Mouse (Mus musculus) midbrain, embryonic 10.5 days (tissue): ENCODE measurements around the gene Ctdsp1. TPM values are rescaled to one million over a fixed set of nuclear protein-coding genes. Genes with fewer than 3 reads are reported as not detected.

Experiments
- DNase-seq: peaks from one replicate; pipeline ENCODE4 v3.0.0-alpha.2; 2017; ENCODE audit warnings: low spot score
- H3K27ac ChIP-seq: fragments of 300-500 bp; sonication (generic); replicated peaks from 2 replicates; pipeline ENCODE4 v1.5.1; 2016; ENCODE audit warnings: mild to moderate bottlenecking
- H3K27me3 ChIP-seq: fragments of 300-500 bp; sonication (generic); 2 replicates; pipeline ENCODE4 v1.6.1; 2016; ENCODE audit warnings: low read depth, mild to moderate bottlenecking; ENCODE audit not compliant: poor library complexity, severe bottlenecking
- H3K36me3 ChIP-seq: fragments of 300-500 bp; sonication (generic); 2 replicates; pipeline ENCODE4 v1.6.1; 2016; ENCODE audit warnings: mild to moderate bottlenecking, moderate library complexity
- H3K4me1 ChIP-seq: fragments of 300-500 bp; sonication (generic); 2 replicates; pipeline ENCODE4 v1.6.1; 2016
- H3K4me3 ChIP-seq: fragments of 300-500 bp; sonication (generic); 2 replicates; pipeline ENCODE4 v1.5.1; 2016; ENCODE audit warnings: mild to moderate bottlenecking, moderate library complexity
- H3K9me3 ChIP-seq: fragments of 300-500 bp; sonication (generic); replicated peaks from 2 replicates; pipeline ENCODE4 v1.6.1; 2016; ENCODE audit warnings: mild to moderate bottlenecking
- WGBS: fragments of 180-500 bp; shearing (Covaris S2); methylation state at CpG from one replicate; pipeline ENCODE4 v1.1.7; 2016; 5-methylcytosine and 5-hydroxymethylcytosine counted together
- polyA plus RNA-seq: library from polyadenylated mRNA; unstranded; fragments of >200 nt; fragmentation: Nextera tagmentation; extraction: Ambion mirVana; gene quantifications from 2 replicates; pipeline ENCODE4 v1.2.1, GENCODE M21; 2016

Ctdsp1 gene
- 31.8 and 34.4 TPM in 2 replicates for polyA plus RNA-seq

GRCm38 (mm10) chr1:74390924-74391748 lies at the start of gene Ctdsp1:
TSS of gene Ctdsp1 (plus strand) at chr1:74391509.
- Histone ChIP-seq H3K4me1 (peaks cover 64% of the 10 kb centered on the region), H3K27ac (peak within 1 kb of the TSS; percentile 99), H3K9me3 (no peaks in the 10 kb centered on the region), H3K36me3 (peaks cover 30% of the 10 kb centered on the region), H3K4me3 (peak within 1 kb of the TSS; percentile 97), H3K27me3 (peaks cover 31% of the 10 kb centered on the region)
- WGBS = 2% methylated on average over 51 of the region's 51 CpGs
- peak; percentile 95 for DNase-seq

- peaks cover 16% of the 10 kb centered on the region for H3K4me1 ChIP-seq
These were observed 49.4 kb upstream of the Ctdsp1 start for GRCm38 (mm10) chr1:74341898-74342297.

GRCm38 (mm10) chr1:74342308-74342707 lies 49.0 kb upstream of the Ctdsp1 start:
- 93% methylated on average over 1 of the region's 1 CpGs for WGBS
- no peak for DNase-seq

More at GRCm38 (mm10) chr1:74341898-74342297, 49.4 kb upstream of the Ctdsp1 start:
- Histone ChIP-seq H3K4me3 (no peak overlapping the region), H3K36me3 (no peaks in the 10 kb centered on the region; the same call in 1 of the 2 replicates), H3K27ac (no peak overlapping the region), H3K27me3 (no peaks in the 10 kb centered on the region), H3K9me3 (no peaks in the 10 kb centered on the region)
- WGBS = 93% methylated on average over 7 of the region's 7 CpGs
- no peak for DNase-seq

GRCm38 (mm10) chr1:74343161-74343560 lies 48.1 kb upstream of the Ctdsp1 start:
- Histone ChIP-seq H3K4me3 (no peak overlapping the region), H3K27me3 (no peaks in the 10 kb centered on the region), H3K9me3 (no peaks in the 10 kb centered on the region), H3K4me1 (peaks cover 14% of the 10 kb centered on the region), H3K36me3 (peaks cover 4% of the 10 kb centered on the region; the same call in 1 of the 2 replicates), H3K27ac (0 out of 2 replicates have a peak overlapping the region, but pooled peaks have one; percentile 49)
- DNase-seq = no peak
- 80% methylated on average over 5 of the region's 5 CpGs for WGBS

More at GRCm38 (mm10) chr1:74342308-74342707, 49.0 kb upstream of the Ctdsp1 start:
- peaks cover 16% of the 10 kb centered on the region for H3K4me1 ChIP-seq
- H3K27me3 ChIP-seq = no peaks in the 10 kb centered on the region
- H3K9me3 ChIP-seq = no peaks in the 10 kb centered on the region
- no peak overlapping the region for H3K27ac ChIP-seq
- no peak overlapping the region for H3K4me3 ChIP-seq
- H3K36me3 ChIP-seq = no peaks in the 10 kb centered on the region; the same call in 1 of the 2 replicates

- no peak overlapping the region for H3K27ac ChIP-seq
- no peak overlapping the region for H3K4me3 ChIP-seq
- no peak for DNase-seq
- H3K4me1 ChIP-seq = peaks cover 7% of the 10 kb centered on the region
- peaks cover 15% of the 10 kb centered on the region for H3K36me3 ChIP-seq
- no peaks in the 10 kb centered on the region for H3K9me3 ChIP-seq
- no peaks in the 10 kb centered on the region for H3K27me3 ChIP-seq
- 83% methylated on average over 11 of the region's 11 CpGs for WGBS
These were observed 47.0 kb upstream of the Ctdsp1 start for GRCm38 (mm10) chr1:74344163-74344916.

GRCm38 (mm10) chr1:74351185-74351769 lies 40.0 kb upstream of the Ctdsp1 start:
- no peak for DNase-seq
- H3K9me3 ChIP-seq = no peaks in the 10 kb centered on the region
- H3K4me3 ChIP-seq = no peak overlapping the region
- H3K4me1 ChIP-seq = no peaks in the 10 kb centered on the region
- H3K36me3 ChIP-seq = peaks cover 52% of the 10 kb centered on the region
- no peaks in the 10 kb centered on the region for H3K27me3 ChIP-seq
- 93% methylated on average over 13 of the region's 13 CpGs for WGBS
- no peak overlapping the region for H3K27ac ChIP-seq

GRCm38 (mm10) chr1:74352532-74353096 lies 38.7 kb upstream of the Ctdsp1 start:
- no peaks in the 10 kb centered on the region for H3K4me1 ChIP-seq
- no peak for DNase-seq
- H3K36me3 ChIP-seq = peaks cover 51% of the 10 kb centered on the region
- H3K4me3 ChIP-seq = no peak overlapping the region
- WGBS = 73% methylated on average over 5 of the region's 5 CpGs
- no peak overlapping the region for H3K27ac ChIP-seq
- no peaks in the 10 kb centered on the region for H3K9me3 ChIP-seq
- H3K27me3 ChIP-seq = no peaks in the 10 kb centered on the region

GRCm38 (mm10) chr1:74353453-74354229 lies 37.7 kb upstream of the Ctdsp1 start:
- Histone ChIP-seq H3K27me3 (no peaks in the 10 kb centered on the region), H3K27ac (no peak overlapping the region), H3K9me3 (no peaks in the 10 kb centered on the region), H3K4me3 (no peak overlapping the region), H3K36me3 (peaks cover 44% of the 10 kb centered on the region), H3K4me1 (no peaks in the 10 kb centered on the region)
- DNase-seq = no peak
- WGBS = 91% methylated on average over 9 of the region's 9 CpGs

GRCm38 (mm10) chr1:74357531-74357930 lies 33.8 kb upstream of the Ctdsp1 start:
- no peak overlapping the region for H3K27ac ChIP-seq
- H3K27me3 ChIP-seq = no peaks in the 10 kb centered on the region
- no peaks in the 10 kb centered on the region for H3K9me3 ChIP-seq
- H3K4me3 ChIP-seq = no peak overlapping the region
- no peak for DNase-seq
- peaks cover 6% of the 10 kb centered on the region; the same call in 1 of the 2 replicates for H3K4me1 ChIP-seq
- peaks cover 11% of the 10 kb centered on the region for H3K36me3 ChIP-seq

GRCm38 (mm10) chr1:74359952-74360517 lies 31.3 kb upstream of the Ctdsp1 start:
- WGBS = 90% methylated on average over 5 of the region's 5 CpGs
- H3K27ac ChIP-seq = no peak overlapping the region
- no peaks in the 10 kb centered on the region for H3K27me3 ChIP-seq
- H3K4me3 ChIP-seq = no peak overlapping the region
- H3K4me1 ChIP-seq = peaks cover 6% of the 10 kb centered on the region; the same call in 1 of the 2 replicates
- H3K9me3 ChIP-seq = no peaks in the 10 kb centered on the region
- DNase-seq = no peak
- H3K36me3 ChIP-seq = no peaks in the 10 kb centered on the region

GRCm38 (mm10) chr1:74361812-74362211 lies 29.5 kb upstream of the Ctdsp1 start, which contains the start of gene Catip:
TSS of gene Catip (plus strand) at chr1:74362108.
- Histone ChIP-seq H3K36me3 (no peaks in the 10 kb centered on the region), H3K27me3 (no peaks in the 10 kb centered on the region), H3K4me1 (peaks cover 6% of the 10 kb centered on the region; the same call in 1 of the 2 replicates), H3K27ac (no peak within 1 kb of the TSS), H3K9me3 (no peaks in the 10 kb centered on the region), H3K4me3 (no peak within 1 kb of the TSS)
- WGBS = 7% methylated on average over 2 of the region's 2 CpGs
- peak; percentile 59 for DNase-seq
